8 mouse cellular contexts compared by ENCODE assay signal in the genomic region with DNA sequence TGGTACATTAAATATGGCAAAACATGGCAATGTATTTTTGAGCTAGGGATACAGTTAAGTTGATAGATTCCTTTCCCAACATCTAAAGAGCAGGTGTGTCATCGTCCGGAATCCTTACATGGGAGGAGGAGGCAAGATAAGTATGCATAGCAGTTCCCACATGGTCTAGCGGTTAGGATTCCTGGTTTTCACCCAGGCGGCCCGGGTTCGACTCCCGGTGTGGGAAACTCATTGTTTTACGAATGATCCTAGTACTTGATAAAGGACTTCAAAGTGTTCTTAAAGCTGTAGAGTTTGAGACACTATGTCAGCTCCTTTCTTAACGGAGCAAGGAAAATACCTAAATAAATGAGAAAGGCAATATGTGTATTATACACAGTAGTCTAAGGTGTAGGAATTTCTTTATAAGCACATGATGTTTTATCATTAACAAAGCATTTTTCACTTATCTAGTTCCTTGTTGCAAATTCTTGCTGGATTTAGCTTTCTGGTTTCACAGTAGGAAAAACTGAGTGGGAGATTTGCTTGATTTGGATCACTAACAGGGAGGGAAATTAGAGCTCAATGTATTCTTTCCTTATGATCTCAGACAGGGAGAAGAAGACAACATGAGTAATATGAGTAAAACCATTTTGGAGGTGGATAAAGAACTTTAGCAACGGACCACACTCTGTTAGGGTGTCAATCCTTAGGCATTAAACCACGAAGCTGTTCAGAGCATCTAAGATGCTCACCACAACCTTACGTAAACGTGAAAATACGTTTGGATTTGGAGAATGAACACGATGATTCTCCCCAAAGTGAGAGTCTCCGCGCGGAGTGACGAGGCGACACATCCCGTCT. TPM values are rescaled to one million over a fixed set of nuclear protein-coding genes. Genes with fewer than 3 reads are reported as not detected.
DNase-seq lines count a peak whose midpoint lies in the region; ATAC-seq lines count a peak whose summit lies in the region.

No protein-coding gene starts in this region.

- peak overlapping the region; percentile 80 for H3K4me2 ChIP-seq in embryonic facial prominence, embryonic 13.5 days
- H3K4me2 ChIP-seq in limb, embryonic 13.5 days (replicated peaks): peak overlapping the region; percentile 83
- H3K4me2 ChIP-seq in midbrain, embryonic 15.5 days: peak overlapping the region; percentile 65

- under 1% methylated on average over 21 of the region's 21 CpGs for WGBS in embryonic facial prominence, embryonic 13.5 days
- 1% methylated on average over 21 of the region's 21 CpGs for WGBS in limb, embryonic 13.5 days
- under 1% methylated on average over 21 of the region's 21 CpGs for WGBS in midbrain, embryonic 15.5 days

- H3K27ac ChIP-seq in embryonic facial prominence, embryonic 13.5 days: no peak overlapping the region
- no peak overlapping the region for H3K27ac ChIP-seq in limb, embryonic 13.5 days
- no peak overlapping the region for H3K27ac ChIP-seq in midbrain, embryonic 15.5 days

- H3K9ac ChIP-seq in embryonic facial prominence, embryonic 13.5 days: peak overlapping the region; percentile 71
- H3K9ac ChIP-seq in limb, embryonic 13.5 days: peak overlapping the region; percentile 68
- H3K9ac ChIP-seq in midbrain, embryonic 15.5 days: peak overlapping the region; percentile 48

- H3K4me3 ChIP-seq in embryonic facial prominence, embryonic 13.5 days: peak overlapping the region; percentile 53
- peak overlapping the region; percentile 57 for H3K4me3 ChIP-seq in limb, embryonic 13.5 days
- H3K4me3 ChIP-seq in midbrain, embryonic 15.5 days: peak overlapping the region; percentile 48

- DNase-seq in 416B (ENCODE audit: low read depth): peak; percentile 87
- peak; percentile 74 to 81 for DNase-seq in adrenal gland, postnatal 36 days
- peak; percentile 46 to 77 for DNase-seq in heart, adult 9 months (ENCODE audit: low spot score in 2 of 2)
- peak; percentile 60 for DNase-seq in kidney, adult 9 months
- peak; percentile 41 for DNase-seq in splenic B cell, adult 2 months (ENCODE audit: low read depth, low spot score)

- H3K36me3 ChIP-seq in embryonic facial prominence, embryonic 13.5 days: no peaks in the 10 kb centered on the region
- no peaks in the 10 kb centered on the region for H3K36me3 ChIP-seq in limb, embryonic 13.5 days
- no peaks in the 10 kb centered on the region for H3K36me3 ChIP-seq in midbrain, embryonic 15.5 days (replicated peaks)
- H3K36me3 ChIP-seq in splenic B cell, adult 2 months (ENCODE audit: control insufficient read depth, insufficient read depth, low read length, poor library complexity, severe bottlenecking): no peaks in the 10 kb centered on the region

- H3K9me3 ChIP-seq in embryonic facial prominence, embryonic 13.5 days: no peaks in the 10 kb centered on the region
- H3K9me3 ChIP-seq in limb, embryonic 13.5 days: no peaks in the 10 kb centered on the region
- no peaks in the 10 kb centered on the region for H3K9me3 ChIP-seq in midbrain, embryonic 15.5 days

- peaks cover 8% of the 10 kb centered on the region; the same call in 1 of the 2 replicates for H3K27me3 ChIP-seq in embryonic facial prominence, embryonic 13.5 days
- no peaks in the 10 kb centered on the region; the same call in none of the 2 replicates for H3K27me3 ChIP-seq in limb, embryonic 13.5 days
- H3K27me3 ChIP-seq in midbrain, embryonic 15.5 days (replicated peaks): peaks cover 15% of the 10 kb centered on the region
- 0 out of 2 replicates have a peak, but pooled peaks cover 2% of the 10 kb centered on the region for H3K27me3 ChIP-seq in splenic B cell, adult 2 months (ENCODE audit: control insufficient read depth, insufficient read depth, low read length, poor library complexity, severe bottlenecking)

- H3K4me1 ChIP-seq in embryonic facial prominence, embryonic 13.5 days: peaks cover 15% of the 10 kb centered on the region
- peaks cover 36% of the 10 kb centered on the region for H3K4me1 ChIP-seq in limb, embryonic 13.5 days
- H3K4me1 ChIP-seq in midbrain, embryonic 15.5 days: peaks cover 16% of the 10 kb centered on the region

- ATAC-seq in embryonic facial prominence, embryonic 13.5 days (ENCODE audit: insufficient number of reproducible peaks, insufficient read depth, low FRiP score, low TSS enrichment, low read depth): no peak
- peak; percentile 73 for ATAC-seq in limb, embryonic 13.5 days (ENCODE audit: low FRiP score, low read depth)
- peak; percentile 86 for ATAC-seq in midbrain, embryonic 15.5 days (replicated peaks)

RNA-seq across cellular contexts. Expression of a gene that starts 2.1 kb away (rescaled TPM):
- total RNA-seq in adrenal gland, postnatal 36 days (2021): not detected
- polyA plus RNA-seq in embryonic facial prominence, embryonic 13.5 days (2015; fragmentation: Nextera tagmentation; extraction: Ambion mirVana): not detected in 2 replicates
- 0.19 and 0.45 TPM in 2 replicates for polyA plus RNA-seq in limb, embryonic 13.5 days (2015; fragmentation: Nextera tagmentation; extraction: Ambion mirVana)
- 0.09 and 0.25 TPM in 2 replicates for polyA plus RNA-seq in midbrain, embryonic 15.5 days (2015; fragmentation: Nextera tagmentation; extraction: Ambion mirVana)

RNA-seq across cellular contexts. Expression of a gene that starts 25.1 kb away (rescaled TPM):
- not detected for total RNA-seq in adrenal gland, postnatal 36 days (2021)
- polyA plus RNA-seq in embryonic facial prominence, embryonic 13.5 days (2015; fragmentation: Nextera tagmentation; extraction: Ambion mirVana): 1.5 and 1.7 TPM in 2 replicates
- polyA plus RNA-seq in limb, embryonic 13.5 days (2015; fragmentation: Nextera tagmentation; extraction: Ambion mirVana): 1.4 and 1.5 TPM in 2 replicates
- polyA plus RNA-seq in midbrain, embryonic 15.5 days (2015; fragmentation: Nextera tagmentation; extraction: Ambion mirVana): not detected in 2 replicates

RNA-seq across cellular contexts. Expression of a gene that starts 39.9 kb away (rescaled TPM):
- 1 to 10 TPM; 6.9 to 8.3 TPM for total RNA-seq in adrenal gland, postnatal 36 days (2021)
- polyA plus RNA-seq in embryonic facial prominence, embryonic 13.5 days (2015; fragmentation: Nextera tagmentation; extraction: Ambion mirVana): 13.1 and 14.6 TPM in 2 replicates
- 13.4 and 14.8 TPM in 2 replicates for polyA plus RNA-seq in limb, embryonic 13.5 days (2015; fragmentation: Nextera tagmentation; extraction: Ambion mirVana)
- polyA plus RNA-seq in midbrain, embryonic 15.5 days (2015; fragmentation: Nextera tagmentation; extraction: Ambion mirVana): 9.8 and 9.9 TPM in 2 replicates
